Mouse (Mus musculus): ENCODE data around the gene Pi4k2b. TPM values are rescaled to one million over a fixed set of nuclear protein-coding genes. Genes with fewer than 3 reads are reported as not detected.

Gene Pi4k2b
- polyA plus RNA-seq, 1 experiment from 2014 or later, result 22.5 TPM

DNA sequence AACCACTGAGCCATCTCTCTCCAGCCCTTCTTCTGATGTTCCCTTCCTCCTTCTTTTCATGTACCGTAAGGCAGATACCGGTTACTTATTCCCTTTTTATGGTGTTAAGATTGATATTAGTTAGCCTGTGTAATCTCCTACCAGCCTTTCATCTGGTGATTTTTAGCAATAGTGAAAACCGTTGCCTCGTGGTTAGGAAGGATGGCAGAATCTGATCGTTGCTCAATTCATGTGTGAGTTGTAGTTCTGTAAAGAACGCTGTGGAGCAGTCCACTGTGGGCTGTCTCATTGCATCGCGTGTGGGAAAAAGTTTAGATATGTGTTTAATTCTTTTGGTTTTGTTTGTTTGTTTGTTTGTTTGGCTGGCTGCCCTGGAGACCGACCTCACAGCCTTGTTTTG, 51.9 kb downstream of the Pi4k2b start:
- Histone ChIP-seq H3K9me3 (replicated peaks; ENCODE audit: control insufficient read depth, low read length) (no peaks in the 10 kb centered on the region), H3K27me3 (ENCODE audit: control insufficient read depth, insufficient read depth, low read length) (no peaks in the 10 kb centered on the region)
- 93% methylated on average over 9 of the region's 9 CpGs for WGBS

DNA sequence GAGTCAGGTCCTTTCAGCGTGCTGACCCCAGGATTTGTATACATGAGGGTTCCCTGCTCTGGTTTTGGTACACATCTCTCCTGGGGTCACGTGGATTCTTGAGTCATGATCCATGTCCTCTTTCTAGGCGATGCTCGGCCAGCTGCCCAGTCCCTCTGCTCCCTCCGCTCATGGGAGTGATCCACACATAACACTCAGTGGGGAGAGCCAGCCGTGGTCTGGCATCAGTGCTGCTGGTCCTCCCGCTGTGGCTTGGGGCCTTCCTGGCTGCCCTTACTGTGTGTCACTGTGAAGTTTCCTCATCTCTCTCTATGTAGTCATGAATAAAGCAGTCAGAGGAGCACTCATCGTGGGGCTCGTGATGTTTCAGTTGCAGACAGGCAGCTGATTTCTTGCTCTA, 52.7 kb downstream of the Pi4k2b start:
- Histone ChIP-seq H3K4me2 (ENCODE audit: low read depth, low read length) (no peak overlapping the region), H3K27me3 (ENCODE audit: control insufficient read depth, insufficient read depth, low read length) (no peaks in the 10 kb centered on the region), H3K4me1 (ENCODE audit: control insufficient read depth, insufficient read depth, low read length) (no peaks in the 10 kb centered on the region), H3K9me3 (replicated peaks; ENCODE audit: control insufficient read depth, low read length) (no peaks in the 10 kb centered on the region), H3K9ac (ENCODE audit: low read length) (no peak overlapping the region), H3K36me3 (ENCODE audit: control insufficient read depth, insufficient read depth, low read length) (peaks cover 10% of the 10 kb centered on the region), H3K4me3 (replicated peaks; ENCODE audit: low read length) (no peak overlapping the region), H3K27ac (ENCODE audit: low read length) (no peak overlapping the region)
- ATAC-seq (ENCODE audit: insufficient read depth, low FRiP score), result no peak; the same call in 1 of the 2 replicates
- 92% methylated on average over 9 of the region's 9 CpGs for WGBS

More for the DNA sequence above, 51.9 kb downstream of the Pi4k2b start:
- Histone ChIP-seq H3K36me3 (ENCODE audit: control insufficient read depth, insufficient read depth, low read length) (peaks cover 10% of the 10 kb centered on the region), H3K9ac (ENCODE audit: low read length) (no peak overlapping the region), H3K4me1 (ENCODE audit: control insufficient read depth, insufficient read depth, low read length) (no peaks in the 10 kb centered on the region), H3K4me3 (replicated peaks; ENCODE audit: low read length) (no peak overlapping the region), H3K27ac (ENCODE audit: low read length) (no peak overlapping the region), H3K4me2 (ENCODE audit: low read depth, low read length) (no peak overlapping the region)
- ATAC-seq (ENCODE audit: insufficient read depth, low FRiP score), result no peak

DNA sequence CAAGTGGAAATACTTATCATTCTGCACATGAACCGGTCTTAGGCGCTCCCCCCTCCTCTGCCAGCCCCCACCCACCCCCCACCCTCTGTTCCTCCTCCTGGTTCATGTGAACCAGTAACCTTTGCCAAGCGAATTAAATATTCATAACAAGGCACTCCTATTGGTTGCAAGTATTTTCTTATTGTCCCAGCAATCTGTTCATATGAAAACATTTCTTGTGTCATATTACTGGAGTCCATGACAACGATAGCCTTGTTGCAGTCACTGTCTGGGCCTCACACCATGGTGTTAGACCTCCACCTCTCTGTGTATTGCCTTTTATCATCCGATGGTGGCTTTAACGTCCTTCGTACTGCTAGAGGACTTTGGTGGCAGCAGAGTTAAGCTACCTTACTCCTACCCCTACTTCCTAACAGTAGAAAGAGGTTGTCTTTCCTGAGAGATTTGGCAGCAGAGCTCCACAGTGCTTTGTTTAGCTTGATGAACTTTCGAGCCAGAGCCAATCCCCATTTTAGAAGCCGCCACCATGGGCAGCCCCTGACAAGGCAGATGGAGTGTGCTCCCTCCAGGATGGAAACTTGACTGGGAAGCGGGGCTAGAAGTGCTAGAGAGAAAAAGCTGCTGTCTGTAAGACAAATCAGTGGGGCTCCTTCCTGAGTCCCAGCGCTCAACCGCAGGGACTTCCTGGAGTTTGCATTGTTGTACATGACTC, 58.1 kb downstream of the Pi4k2b start:
- Histone ChIP-seq H3K36me3 (ENCODE audit: control insufficient read depth, insufficient read depth, low read length) (peaks cover 10% of the 10 kb centered on the region), H3K9me3 (replicated peaks; ENCODE audit: control insufficient read depth, low read length) (no peaks in the 10 kb centered on the region), H3K27me3 (ENCODE audit: control insufficient read depth, insufficient read depth, low read length) (no peaks in the 10 kb centered on the region), H3K27ac (ENCODE audit: low read length) (no peak overlapping the region), H3K4me1 (ENCODE audit: control insufficient read depth, insufficient read depth, low read length) (no peaks in the 10 kb centered on the region), H3K4me3 (replicated peaks; ENCODE audit: low read length) (no peak overlapping the region), H3K4me2 (ENCODE audit: low read depth, low read length) (no peak overlapping the region), H3K9ac (ENCODE audit: low read length) (no peak overlapping the region)
- WGBS, result 89% methylated on average over 12 of the region's 12 CpGs
- ATAC-seq (ENCODE audit: insufficient read depth, low FRiP score), result no peak

DNA sequence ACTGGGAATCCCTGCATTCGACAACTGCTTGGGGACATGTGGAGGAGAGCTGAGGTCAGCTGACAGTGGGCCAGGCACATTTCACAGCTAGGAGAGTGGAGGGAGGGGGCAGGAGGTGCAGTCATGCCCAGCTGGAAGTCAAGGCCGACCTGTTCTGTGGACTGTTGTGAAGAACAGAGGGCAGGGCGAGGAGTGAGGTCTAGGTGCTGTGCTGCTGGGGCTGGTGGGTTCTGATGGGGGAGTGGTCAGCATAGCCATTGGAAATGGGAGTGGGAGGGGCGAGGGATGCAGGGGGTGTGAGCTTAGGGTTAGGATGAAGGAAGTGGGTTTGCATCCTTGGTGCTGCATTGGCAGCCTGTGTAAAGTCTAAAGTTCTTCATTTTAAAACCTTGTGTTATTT, 64.4 kb downstream of the Pi4k2b start:
- 68% methylated on average over 4 of the region's 4 CpGs for WGBS
- Histone ChIP-seq H3K27ac (ENCODE audit: low read length) (no peak overlapping the region), H3K4me2 (ENCODE audit: low read depth, low read length) (no peak overlapping the region), H3K9me3 (replicated peaks; ENCODE audit: control insufficient read depth, low read length) (no peaks in the 10 kb centered on the region), H3K27me3 (ENCODE audit: control insufficient read depth, insufficient read depth, low read length) (no peaks in the 10 kb centered on the region), H3K9ac (ENCODE audit: low read length) (no peak overlapping the region), H3K4me3 (replicated peaks; ENCODE audit: low read length) (no peak overlapping the region), H3K36me3 (ENCODE audit: control insufficient read depth, insufficient read depth, low read length) (no peaks in the 10 kb centered on the region), H3K4me1 (ENCODE audit: control insufficient read depth, insufficient read depth, low read length) (no peaks in the 10 kb centered on the region)
- ATAC-seq (ENCODE audit: insufficient read depth, low FRiP score), result no peak

DNA sequence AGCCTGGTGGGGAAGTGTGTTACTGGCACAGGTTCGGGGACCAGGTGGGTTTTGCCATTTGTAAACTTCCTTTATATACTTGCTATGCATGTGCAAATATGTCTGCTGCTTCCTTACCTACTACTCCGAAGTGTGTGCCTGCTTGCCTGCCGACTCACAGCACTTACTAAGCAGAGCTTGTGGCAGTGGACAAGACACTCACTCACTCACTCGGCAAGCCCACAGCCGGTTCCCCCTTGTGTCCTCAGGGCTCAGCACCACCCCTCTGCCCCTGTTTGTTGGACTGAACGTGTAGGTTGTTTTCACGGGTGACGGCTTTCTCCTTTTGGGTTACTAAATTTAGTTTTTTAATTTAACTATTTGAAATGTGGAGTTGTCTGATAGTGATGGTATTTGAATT, 65.0 kb downstream of the Pi4k2b start:
- Histone ChIP-seq H3K4me3 (replicated peaks; ENCODE audit: low read length) (no peak overlapping the region), H3K36me3 (ENCODE audit: control insufficient read depth, insufficient read depth, low read length) (no peaks in the 10 kb centered on the region), H3K27ac (ENCODE audit: low read length) (no peak overlapping the region), H3K4me1 (ENCODE audit: control insufficient read depth, insufficient read depth, low read length) (no peaks in the 10 kb centered on the region), H3K4me2 (ENCODE audit: low read depth, low read length) (no peak overlapping the region), H3K9ac (ENCODE audit: low read length) (no peak overlapping the region), H3K9me3 (replicated peaks; ENCODE audit: control insufficient read depth, low read length) (no peaks in the 10 kb centered on the region), H3K27me3 (ENCODE audit: control insufficient read depth, insufficient read depth, low read length) (no peaks in the 10 kb centered on the region)
- ATAC-seq (ENCODE audit: insufficient read depth, low FRiP score), result no peak
- 79% methylated on average over 8 of the region's 8 CpGs for WGBS

DNA sequence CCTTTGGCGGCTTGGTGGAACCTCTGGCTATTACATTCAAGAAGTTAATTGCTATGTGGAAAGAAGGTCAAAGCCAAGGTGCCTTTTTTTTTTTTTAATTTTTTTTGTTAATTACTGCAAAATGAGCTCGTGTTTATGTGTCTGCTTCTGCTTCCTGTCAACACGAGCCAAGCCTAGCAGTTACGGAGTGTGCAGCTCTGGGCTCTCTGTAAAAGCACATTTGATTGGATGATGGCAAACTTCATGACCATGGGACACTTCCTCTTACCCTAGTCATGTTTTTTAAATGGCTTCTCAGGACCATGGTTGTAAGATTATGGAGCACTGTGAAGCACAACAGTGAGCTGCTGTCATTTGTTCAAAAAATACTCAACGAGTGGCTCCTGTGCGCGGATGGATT, 65.7 kb downstream of the Pi4k2b start:
- no peaks in the 10 kb centered on the region for H3K4me1 ChIP-seq (ENCODE audit: control insufficient read depth, insufficient read depth, low read length)
- H3K27ac ChIP-seq (ENCODE audit: low read length), result no peak overlapping the region
- no peak overlapping the region for H3K4me3 ChIP-seq (replicated peaks; ENCODE audit: low read length)
- ATAC-seq (ENCODE audit: insufficient read depth, low FRiP score), result no peak
- H3K36me3 ChIP-seq (ENCODE audit: control insufficient read depth, insufficient read depth, low read length), result no peaks in the 10 kb centered on the region
- no peak overlapping the region for H3K4me2 ChIP-seq (ENCODE audit: low read depth, low read length)
- H3K9ac ChIP-seq (ENCODE audit: low read length), result no peak overlapping the region
- 81% methylated on average over 7 of the region's 7 CpGs for WGBS
- H3K9me3 ChIP-seq (replicated peaks; ENCODE audit: control insufficient read depth, low read length), result no peaks in the 10 kb centered on the region
- no peaks in the 10 kb centered on the region for H3K27me3 ChIP-seq (ENCODE audit: control insufficient read depth, insufficient read depth, low read length)

DNA sequence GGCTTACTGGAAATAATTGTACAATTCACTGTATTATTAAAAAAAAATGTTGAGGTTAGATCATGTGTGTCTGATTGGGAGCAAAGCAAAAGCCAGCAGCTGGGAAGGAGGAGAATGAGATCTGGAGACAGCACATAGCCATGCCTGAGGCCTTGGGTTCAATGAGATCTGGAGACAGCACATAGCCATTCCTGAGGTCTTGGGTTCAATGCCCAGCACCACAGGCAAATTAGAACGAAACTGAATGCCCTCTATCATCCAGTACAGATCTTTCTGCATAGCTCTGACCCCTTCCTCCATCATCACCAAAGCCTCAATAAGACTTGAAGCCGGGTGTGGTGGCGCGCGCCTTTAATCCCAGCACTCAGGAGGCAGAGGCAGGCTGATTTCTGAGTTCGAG, 69.1 kb downstream of the Pi4k2b start:
- no peak overlapping the region for H3K4me3 ChIP-seq (replicated peaks; ENCODE audit: low read length)
- no peak overlapping the region for H3K27ac ChIP-seq (ENCODE audit: low read length)
- no peaks in the 10 kb centered on the region for H3K36me3 ChIP-seq (ENCODE audit: control insufficient read depth, insufficient read depth, low read length)
- H3K27me3 ChIP-seq (ENCODE audit: control insufficient read depth, insufficient read depth, low read length), result no peaks in the 10 kb centered on the region
- 93% methylated on average over 6 of the region's 6 CpGs for WGBS
- no peaks in the 10 kb centered on the region for H3K4me1 ChIP-seq (ENCODE audit: control insufficient read depth, insufficient read depth, low read length)
- no peak overlapping the region for H3K9ac ChIP-seq (ENCODE audit: low read length)
- no peak overlapping the region for H3K4me2 ChIP-seq (ENCODE audit: low read depth, low read length)
- ATAC-seq (ENCODE audit: insufficient read depth, low FRiP score), result no peak
- H3K9me3 ChIP-seq (replicated peaks; ENCODE audit: control insufficient read depth, low read length), result no peaks in the 10 kb centered on the region

DNA sequence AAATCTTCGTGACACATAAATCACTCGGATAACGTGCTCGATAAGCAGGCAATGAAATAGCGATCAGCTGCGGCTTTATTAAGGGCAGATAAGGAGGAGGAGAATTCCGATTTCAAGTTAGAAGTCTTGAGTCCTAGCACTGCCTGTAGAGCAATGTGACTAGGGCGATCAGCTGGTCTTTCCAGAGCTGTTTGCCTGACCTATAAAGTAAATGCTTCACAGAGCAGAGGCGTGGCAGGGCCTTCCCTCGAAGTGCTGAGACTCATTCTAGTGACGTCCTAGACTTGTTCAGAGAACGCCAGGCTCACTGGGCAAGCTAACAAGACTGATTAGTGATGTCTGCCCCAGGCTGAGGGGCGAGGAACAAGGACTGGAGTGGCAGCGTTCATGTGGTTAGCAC, 69.7 kb downstream of the Pi4k2b start:
- 77% methylated on average over 14 of the region's 14 CpGs for WGBS
- no peaks in the 10 kb centered on the region for H3K9me3 ChIP-seq (replicated peaks; ENCODE audit: control insufficient read depth, low read length)
- no peaks in the 10 kb centered on the region for H3K27me3 ChIP-seq (ENCODE audit: control insufficient read depth, insufficient read depth, low read length)
- H3K4me1 ChIP-seq (ENCODE audit: control insufficient read depth, insufficient read depth, low read length), result no peaks in the 10 kb centered on the region
- H3K4me3 ChIP-seq (replicated peaks; ENCODE audit: low read length), result no peak overlapping the region
- H3K36me3 ChIP-seq (ENCODE audit: control insufficient read depth, insufficient read depth, low read length), result no peaks in the 10 kb centered on the region
- no peak for ATAC-seq (ENCODE audit: insufficient read depth, low FRiP score)
- H3K4me2 ChIP-seq (ENCODE audit: low read depth, low read length), result no peak overlapping the region
- no peak overlapping the region for H3K9ac ChIP-seq (ENCODE audit: low read length)
- H3K27ac ChIP-seq (ENCODE audit: low read length), result no peak overlapping the region

DNA sequence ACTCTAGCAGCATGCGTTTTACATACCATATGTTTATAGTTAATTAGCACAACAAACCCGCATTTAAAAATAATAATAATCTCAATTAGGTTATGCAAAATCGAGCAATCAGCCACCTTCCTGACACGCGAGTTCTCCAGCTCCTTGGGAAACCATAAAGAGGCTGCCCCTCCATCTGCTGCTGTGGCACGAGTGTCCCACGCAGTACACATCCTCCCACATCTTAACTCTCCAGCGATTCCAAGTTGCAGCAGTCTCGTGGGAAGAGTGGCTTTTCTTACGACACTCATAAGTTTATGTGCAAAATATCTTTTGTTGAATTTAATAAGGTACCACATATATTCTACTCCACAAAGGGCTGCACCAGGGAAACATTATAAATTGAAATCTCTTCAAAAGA, 71.1 kb downstream of the Pi4k2b start:
- ATAC-seq (ENCODE audit: insufficient read depth, low FRiP score), result no peak
- 94% methylated on average over 10 of the region's 10 CpGs for WGBS
- H3K4me2 ChIP-seq (ENCODE audit: low read depth, low read length), result no peak overlapping the region
- H3K4me1 ChIP-seq (ENCODE audit: control insufficient read depth, insufficient read depth, low read length), result no peaks in the 10 kb centered on the region
- H3K36me3 ChIP-seq (ENCODE audit: control insufficient read depth, insufficient read depth, low read length), result no peaks in the 10 kb centered on the region
- no peaks in the 10 kb centered on the region for H3K27me3 ChIP-seq (ENCODE audit: control insufficient read depth, insufficient read depth, low read length)
- no peak overlapping the region for H3K9ac ChIP-seq (ENCODE audit: low read length)
- no peak overlapping the region for H3K27ac ChIP-seq (ENCODE audit: low read length)
- H3K4me3 ChIP-seq (replicated peaks; ENCODE audit: low read length), result no peak overlapping the region
- no peaks in the 10 kb centered on the region for H3K9me3 ChIP-seq (replicated peaks; ENCODE audit: control insufficient read depth, low read length)
